Mouse (Mus musculus) bone marrow macrophage, adult 2 months (primary cell): ENCODE measurements around the gene Arhgap35.

ENCODE experiments used
- CTCF ChIP-seq: IDR thresholded peaks from 2 replicates; pipeline ENCODE4 v1.5.1; 2012; ENCODE audit warnings: low read depth, mild to moderate bottlenecking, low read length, moderate library complexity
- POLR2A ChIP-seq: IDR thresholded peaks from 2 replicates; pipeline ENCODE4 v1.6.1; 2012; ENCODE audit warnings: mild to moderate bottlenecking, low read depth, low read length, borderline replicate concordance

DNA sequence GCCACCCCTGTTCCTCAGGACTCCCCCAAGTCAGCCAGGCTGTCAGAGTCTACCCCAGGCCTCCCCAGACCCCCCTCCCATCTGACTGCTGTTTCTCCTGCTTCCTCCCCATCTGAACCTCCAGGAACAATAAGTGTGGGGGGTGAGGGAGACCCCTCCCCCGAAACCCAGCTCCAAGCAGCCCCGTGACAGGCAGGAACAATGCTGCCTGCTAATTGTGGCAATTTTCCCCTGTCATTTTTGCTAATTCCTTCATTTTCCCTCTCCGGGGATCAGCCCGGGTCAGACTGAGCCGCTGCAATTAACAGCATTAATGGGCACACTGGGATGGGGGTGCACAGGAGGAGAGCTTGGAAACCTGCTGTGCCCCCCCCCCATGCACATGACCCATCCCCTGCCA lies 146.7 kb downstream of the Arhgap35 start:
- TF ChIP-seq POLR2A (no peak), CTCF (no peak)
